Mouse (Mus musculus) C2C12 (cell line): ENCODE measurements around the gene Dctn3.

Experiments
- CEBPB ChIP-seq: IDR thresholded peaks from one replicate; pipeline ENCODE4 v1.6.1; 2011; ENCODE audit warnings: low read depth, mild to moderate bottlenecking, control low read depth, moderate library complexity
- CTCF ChIP-seq: IDR thresholded peaks from one replicate; pipeline ENCODE4 v1.5.1; 2011; ENCODE audit not compliant: control insufficient read depth, insufficient read depth, insufficient read length
- FOSL1 ChIP-seq: IDR thresholded peaks from one replicate; pipeline ENCODE4 v1.8.0; 2011; ENCODE audit warnings: mild to moderate bottlenecking, low read length; ENCODE audit not compliant: poor library complexity, insufficient read depth, severe bottlenecking
- MAX ChIP-seq: IDR thresholded peaks from one replicate; pipeline ENCODE4 v1.6.1; 2011; ENCODE audit warnings: mild to moderate bottlenecking, control low read depth
- MYOD1 ChIP-seq: IDR thresholded peaks from one replicate; pipeline ENCODE4 v1.6.1; 2011; ENCODE audit warnings: low read depth; ENCODE audit not compliant: control insufficient read depth, insufficient read length
- USF1 ChIP-seq: IDR thresholded peaks from one replicate; pipeline ENCODE4 v1.6.1; 2011; ENCODE audit warnings: low read depth, mild to moderate bottlenecking, control low read depth, moderate library complexity

DNA sequence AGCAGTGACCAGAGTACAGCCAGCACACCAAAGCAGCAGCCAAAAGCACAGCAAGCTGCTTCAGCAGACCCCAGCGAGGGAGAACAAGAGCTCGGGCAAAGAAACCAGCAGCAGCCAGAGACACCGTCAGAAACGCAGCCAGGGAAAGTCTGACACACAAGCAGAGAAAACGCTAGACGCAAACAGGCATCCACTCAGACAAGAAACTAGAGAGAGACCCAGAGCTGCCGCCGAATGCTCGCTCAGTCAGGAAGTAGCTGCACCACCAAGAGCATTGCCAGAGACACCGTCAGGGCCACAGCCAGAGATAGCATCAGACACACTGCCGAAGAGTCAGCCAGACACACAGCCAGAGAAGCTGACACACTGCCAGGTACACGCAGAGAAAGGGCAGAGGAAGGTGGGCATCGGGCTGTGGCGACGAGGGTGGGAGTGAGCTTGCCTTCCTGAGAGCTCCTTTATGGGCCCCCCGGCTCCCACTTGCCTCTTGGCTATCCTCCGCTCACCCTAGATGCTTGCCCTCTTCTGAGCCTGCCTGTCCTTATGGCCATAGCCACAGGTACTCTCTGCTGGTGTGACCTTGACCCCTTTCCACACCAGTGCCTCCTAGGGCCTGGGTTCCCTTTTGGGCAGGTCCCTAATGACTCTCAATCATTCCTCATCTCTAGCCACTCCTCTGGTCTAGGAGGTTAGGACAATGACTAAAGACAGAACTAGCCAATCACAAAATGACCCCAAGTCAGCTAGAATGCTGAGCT is 46.5 kb downstream of the Dctn3 start:
- TF ChIP-seq CTCF: no peak
- TF ChIP-seq MYOD1: no peak
- no peak for TF ChIP-seq MAX
- no peak for TF ChIP-seq USF1
- no peak for TF ChIP-seq FOSL1
- TF ChIP-seq CEBPB: no peak
